Mouse (Mus musculus): ENCODE data around the gene Nckap5. TPM values are rescaled to one million over a fixed set of nuclear protein-coding genes. Genes with fewer than 3 reads are reported as not detected.

Nckap5 gene
- polyA plus RNA-seq, 1 experiment from 2014 or later = 3.2 TPM

- Histone ChIP-seq H3K4me2 (replicated peaks; ENCODE audit: low read depth, low read length) (no peak overlapping the region), H3K36me3 (ENCODE audit: control insufficient read depth, insufficient read depth, low read length) (no peaks in the 10 kb centered on the region), H3K27ac (ENCODE audit: low read depth, low read length) (no peak overlapping the region), H3K4me1 (ENCODE audit: control insufficient read depth, insufficient read depth, low read length) (no peaks in the 10 kb centered on the region), H3K9ac (ENCODE audit: low read depth, low read length) (no peak overlapping the region), H3K4me3 (ENCODE audit: low read length) (no peak overlapping the region), H3K9me3 (ENCODE audit: control insufficient read depth, low read length) (no peaks in the 10 kb centered on the region), H3K27me3 (ENCODE audit: control insufficient read depth, insufficient read depth, low read length) (no peaks in the 10 kb centered on the region)
- whole genome bisulfite sequencing = 68% methylated on average over 8 of the region's 8 CpGs
- ATAC-seq (ENCODE audit: low FRiP score, low TSS enrichment) = no peak
These were observed 130.3 kb downstream of the Nckap5 start for GRCm38 (mm10) chr1:126700063-126700977.

DNA sequence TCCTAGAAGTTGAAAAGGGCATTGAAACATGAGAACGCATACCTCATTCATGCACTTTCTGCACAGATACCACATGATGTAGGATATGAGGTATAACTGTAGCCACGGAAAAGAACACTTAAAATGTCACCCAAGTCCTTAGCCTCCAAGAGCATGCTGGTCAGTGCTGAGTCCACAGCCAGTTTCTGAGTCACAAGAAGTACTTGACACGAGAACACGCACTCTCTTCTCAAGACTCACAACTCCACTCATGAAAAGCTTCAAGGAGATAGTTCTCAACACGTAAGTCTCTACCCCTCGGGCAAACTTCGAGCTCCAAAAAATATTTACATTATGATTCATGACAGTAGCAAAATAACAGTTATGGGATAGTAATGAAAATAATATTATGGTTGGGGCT, 137.0 kb downstream of the Nckap5 start:
- H3K36me3 ChIP-seq (ENCODE audit: control insufficient read depth, insufficient read depth, low read length) = no peaks in the 10 kb centered on the region
- H3K27me3 ChIP-seq (ENCODE audit: control insufficient read depth, insufficient read depth, low read length) = no peaks in the 10 kb centered on the region
- no peak overlapping the region for H3K4me3 ChIP-seq (ENCODE audit: low read length)
- no peaks in the 10 kb centered on the region for H3K4me1 ChIP-seq (ENCODE audit: control insufficient read depth, insufficient read depth, low read length)
- no peak for ATAC-seq (ENCODE audit: low FRiP score, low TSS enrichment)
- H3K9ac ChIP-seq (ENCODE audit: low read depth, low read length) = no peak overlapping the region
- no peak overlapping the region for H3K4me2 ChIP-seq (replicated peaks; ENCODE audit: low read depth, low read length)
- H3K27ac ChIP-seq (ENCODE audit: low read depth, low read length) = no peak overlapping the region
- H3K9me3 ChIP-seq (ENCODE audit: control insufficient read depth, low read length) = no peaks in the 10 kb centered on the region
- WGBS = 86% methylated on average over 7 of the region's 7 CpGs

- Histone ChIP-seq H3K9me3 (ENCODE audit: control insufficient read depth, low read length) (no peaks in the 10 kb centered on the region), H3K4me3 (ENCODE audit: low read length) (no peak overlapping the region), H3K36me3 (ENCODE audit: control insufficient read depth, insufficient read depth, low read length) (no peaks in the 10 kb centered on the region), H3K9ac (ENCODE audit: low read depth, low read length) (no peak overlapping the region), H3K4me2 (replicated peaks; ENCODE audit: low read depth, low read length) (no peak overlapping the region), H3K27me3 (ENCODE audit: control insufficient read depth, insufficient read depth, low read length) (no peaks in the 10 kb centered on the region), H3K4me1 (ENCODE audit: control insufficient read depth, insufficient read depth, low read length) (no peaks in the 10 kb centered on the region), H3K27ac (ENCODE audit: low read depth, low read length) (no peak overlapping the region)
- 61% methylated on average over 5 of the region's 5 CpGs for WGBS
- ATAC-seq (ENCODE audit: low FRiP score, low TSS enrichment) = no peak
These were observed 142.0 kb downstream of the Nckap5 start for GRCm38 (mm10) chr1:126688593-126688992.

- Histone ChIP-seq H3K27me3 (ENCODE audit: control insufficient read depth, insufficient read depth, low read length) (no peaks in the 10 kb centered on the region), H3K9me3 (ENCODE audit: control insufficient read depth, low read length) (no peaks in the 10 kb centered on the region), H3K4me3 (ENCODE audit: low read length) (no peak overlapping the region), H3K36me3 (ENCODE audit: control insufficient read depth, insufficient read depth, low read length) (no peaks in the 10 kb centered on the region), H3K4me1 (ENCODE audit: control insufficient read depth, insufficient read depth, low read length) (no peaks in the 10 kb centered on the region), H3K27ac (ENCODE audit: low read depth, low read length) (no peak overlapping the region), H3K9ac (ENCODE audit: low read depth, low read length) (no peak overlapping the region), H3K4me2 (replicated peaks; ENCODE audit: low read depth, low read length) (no peak overlapping the region)
- WGBS = 93% methylated on average over 2 of the region's 2 CpGs
- no peak for ATAC-seq (ENCODE audit: low FRiP score, low TSS enrichment)
These were observed 143.9 kb downstream of the Nckap5 start for GRCm38 (mm10) chr1:126686678-126687077.

GRCm38 (mm10) chr1:126683621-126684445, 146.8 kb downstream of the Nckap5 start:
- 50% methylated on average over 11 of the region's 11 CpGs for WGBS
- Histone ChIP-seq H3K36me3 (ENCODE audit: control insufficient read depth, insufficient read depth, low read length) (no peaks in the 10 kb centered on the region), H3K27me3 (ENCODE audit: control insufficient read depth, insufficient read depth, low read length) (no peaks in the 10 kb centered on the region), H3K4me3 (ENCODE audit: low read length) (no peak overlapping the region), H3K9me3 (ENCODE audit: control insufficient read depth, low read length) (no peaks in the 10 kb centered on the region), H3K9ac (ENCODE audit: low read depth, low read length) (no peak overlapping the region), H3K27ac (ENCODE audit: low read depth, low read length) (no peak overlapping the region), H3K4me2 (replicated peaks; ENCODE audit: low read depth, low read length) (no peak overlapping the region), H3K4me1 (ENCODE audit: control insufficient read depth, insufficient read depth, low read length) (no peaks in the 10 kb centered on the region)
- no peak for ATAC-seq (ENCODE audit: low FRiP score, low TSS enrichment)

DNA sequence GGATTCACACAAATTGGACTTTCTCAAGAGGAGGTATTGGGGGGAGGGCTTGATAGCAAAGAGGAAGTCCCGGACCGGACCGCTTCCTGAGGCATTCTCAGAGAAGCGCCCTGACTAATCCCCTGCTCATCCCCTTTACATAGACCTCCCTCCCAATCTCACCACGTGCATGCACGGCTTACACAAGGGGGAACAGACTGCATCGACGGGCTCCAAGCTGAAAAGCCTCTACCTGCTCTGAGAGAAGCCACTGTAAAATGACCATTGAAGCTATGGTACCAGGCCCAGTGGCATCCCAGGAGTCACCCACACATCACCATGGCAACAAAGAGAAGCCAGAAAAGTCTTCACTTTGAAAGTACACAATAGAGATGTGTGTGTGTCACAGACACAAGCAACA, 148.8 kb downstream of the Nckap5 start:
- ATAC-seq (ENCODE audit: low FRiP score, low TSS enrichment) = no peak
- Histone ChIP-seq H3K9me3 (ENCODE audit: control insufficient read depth, low read length) (no peaks in the 10 kb centered on the region), H3K9ac (ENCODE audit: low read depth, low read length) (no peak overlapping the region), H3K36me3 (ENCODE audit: control insufficient read depth, insufficient read depth, low read length) (no peaks in the 10 kb centered on the region), H3K4me2 (replicated peaks; ENCODE audit: low read depth, low read length) (no peak overlapping the region), H3K27ac (ENCODE audit: low read depth, low read length) (no peak overlapping the region), H3K4me3 (ENCODE audit: low read length) (no peak overlapping the region), H3K4me1 (ENCODE audit: control insufficient read depth, insufficient read depth, low read length) (no peaks in the 10 kb centered on the region), H3K27me3 (ENCODE audit: control insufficient read depth, insufficient read depth, low read length) (no peaks in the 10 kb centered on the region)
- 54% methylated on average over 8 of the region's 8 CpGs for WGBS

GRCm38 (mm10) chr1:126679348-126679747, 151.3 kb downstream of the Nckap5 start:
- Histone ChIP-seq H3K36me3 (ENCODE audit: control insufficient read depth, insufficient read depth, low read length) (no peaks in the 10 kb centered on the region), H3K27ac (ENCODE audit: low read depth, low read length) (no peak overlapping the region), H3K9me3 (ENCODE audit: control insufficient read depth, low read length) (no peaks in the 10 kb centered on the region), H3K4me2 (replicated peaks; ENCODE audit: low read depth, low read length) (no peak overlapping the region), H3K4me1 (ENCODE audit: control insufficient read depth, insufficient read depth, low read length) (no peaks in the 10 kb centered on the region), H3K9ac (ENCODE audit: low read depth, low read length) (no peak overlapping the region), H3K27me3 (ENCODE audit: control insufficient read depth, insufficient read depth, low read length) (no peaks in the 10 kb centered on the region), H3K4me3 (ENCODE audit: low read length) (no peak overlapping the region)
- WGBS = 85% methylated on average over 1 of the region's 1 CpGs
- no peak for ATAC-seq (ENCODE audit: low FRiP score, low TSS enrichment)

- ATAC-seq (ENCODE audit: low FRiP score, low TSS enrichment) = no peak
- 20% methylated on average over 4 of the region's 4 CpGs for WGBS
- Histone ChIP-seq H3K27me3 (ENCODE audit: control insufficient read depth, insufficient read depth, low read length) (no peaks in the 10 kb centered on the region), H3K4me3 (ENCODE audit: low read length) (no peak overlapping the region), H3K36me3 (ENCODE audit: control insufficient read depth, insufficient read depth, low read length) (no peaks in the 10 kb centered on the region), H3K9ac (ENCODE audit: low read depth, low read length) (no peak overlapping the region), H3K4me1 (ENCODE audit: control insufficient read depth, insufficient read depth, low read length) (no peaks in the 10 kb centered on the region), H3K4me2 (replicated peaks; ENCODE audit: low read depth, low read length) (no peak overlapping the region), H3K27ac (ENCODE audit: low read depth, low read length) (no peak overlapping the region), H3K9me3 (ENCODE audit: control insufficient read depth, low read length) (no peaks in the 10 kb centered on the region)
These were observed 153.3 kb downstream of the Nckap5 start for GRCm38 (mm10) chr1:126677280-126677679.

- Histone ChIP-seq H3K9ac (ENCODE audit: low read depth, low read length) (no peak overlapping the region), H3K9me3 (ENCODE audit: control insufficient read depth, low read length) (no peaks in the 10 kb centered on the region), H3K4me3 (ENCODE audit: low read length) (no peak overlapping the region), H3K4me2 (replicated peaks; ENCODE audit: low read depth, low read length) (no peak overlapping the region), H3K27me3 (ENCODE audit: control insufficient read depth, insufficient read depth, low read length) (no peaks in the 10 kb centered on the region), H3K36me3 (ENCODE audit: control insufficient read depth, insufficient read depth, low read length) (no peaks in the 10 kb centered on the region), H3K4me1 (ENCODE audit: control insufficient read depth, insufficient read depth, low read length) (no peaks in the 10 kb centered on the region), H3K27ac (ENCODE audit: low read depth, low read length) (no peak overlapping the region)
- 0% methylated on average over 1 of the region's 1 CpGs for WGBS
- ATAC-seq (ENCODE audit: low FRiP score, low TSS enrichment) = no peak
These were observed 153.8 kb downstream of the Nckap5 start for GRCm38 (mm10) chr1:126676769-126677168.

Data from kidney, embryonic 14.5 days (tissue).